In the genomic region with DNA sequence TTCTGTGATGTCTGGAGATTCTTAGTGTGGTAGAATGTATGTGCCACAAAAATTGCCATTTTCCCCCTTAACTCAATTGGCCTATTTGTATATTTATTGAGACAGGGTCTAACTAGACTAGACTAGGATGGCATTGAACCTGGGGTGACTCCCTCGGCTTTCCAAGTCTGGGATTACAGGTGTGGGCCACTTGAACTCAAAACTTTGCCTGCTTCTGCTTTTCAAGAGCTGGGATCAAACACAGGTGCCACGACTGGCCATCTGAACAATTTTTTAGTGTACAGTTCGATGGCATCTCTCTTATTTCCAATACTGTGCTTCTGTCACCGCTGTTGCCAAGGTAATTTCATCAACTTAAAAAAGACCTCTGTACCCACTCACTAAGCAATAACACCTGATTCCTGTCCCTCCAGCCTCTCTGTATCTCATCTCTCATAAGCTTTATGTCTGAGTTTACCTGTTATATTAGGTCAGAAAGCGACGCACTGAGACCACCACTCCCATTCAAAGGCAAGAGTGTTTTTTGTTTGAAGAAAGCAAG, we compare ENCODE assay signal across 9 mouse cellular contexts. TPM values are rescaled to one million over a fixed set of nuclear protein-coding genes. Genes with fewer than 3 reads are reported as not detected.
DNase-seq lines count a peak whose midpoint lies in the region; ATAC-seq and TF ChIP-seq lines count a peak whose summit lies in the region.
"Had no signal": no experiment of that assay in that cellular context is flagged by ENCODE, and none has a peak within 500 bp of the region (broad histone marks: within the 10 kb centered on the region; RNA-seq: fewer than 3 reads in every experiment).

No protein-coding gene starts in this region.

- no peaks in the 10 kb centered on the region for H3K27me3 ChIP-seq in kidney, adult 2 months (replicated peaks; ENCODE audit: control insufficient read depth, insufficient read depth, low read length)
- H3K27me3 ChIP-seq in G1E (ENCODE audit: insufficient read depth, low read length) = no peaks in the 10 kb centered on the region
- no peaks in the 10 kb centered on the region for H3K27me3 ChIP-seq in hindbrain, embryonic 10.5 days (ENCODE audit: insufficient read depth, poor library complexity, severe bottlenecking)
- no peaks in the 10 kb centered on the region for H3K27me3 ChIP-seq in liver, postnatal 0 days (ENCODE audit: insufficient read depth, low read length)

- 70% methylated on average over 6 of the region's 6 CpGs for WGBS in kidney, adult 2 months
- 93% methylated on average over 6 of the region's 6 CpGs for WGBS in hindbrain, embryonic 10.5 days
- WGBS in liver, postnatal 0 days (ENCODE audit: insufficient replicate concordance) = 77% methylated on average over 6 of the region's 6 CpGs

- H3K4me1 ChIP-seq in kidney, adult 2 months (ENCODE audit: control insufficient read depth, insufficient read depth, low read length) = no peaks in the 10 kb centered on the region; the same call in 1 of the 2 replicates
- H3K4me1 ChIP-seq in G1E (ENCODE audit: insufficient read depth, low read depth, low read length) = peaks cover 9% of the 10 kb centered on the region
- H3K4me1 ChIP-seq in hindbrain, embryonic 10.5 days (replicated peaks) = peaks cover 7% of the 10 kb centered on the region; the same call in 1 of the 2 replicates
- H3K4me1 ChIP-seq in liver, postnatal 0 days (ENCODE audit: insufficient read depth) = no peaks in the 10 kb centered on the region

- H3K9ac ChIP-seq in liver, postnatal 0 days (replicated peaks) = peak overlapping the region; percentile 98; the same call in 1 of the 2 replicates

- TF ChIP-seq CTCF in kidney, adult 2 months (conservative IDR thresholded peaks at IDR 0.05; ENCODE audit: insufficient read depth, insufficient read length, low read depth, low read length) = no peak
- TF ChIP-seq CTCF in G1E (IDR thresholded peaks at IDR 0.05; ENCODE audit: low read depth, low read length) = no peak
- no peak for TF ChIP-seq CTCF in liver, postnatal 0 days (IDR thresholded peaks at IDR 0.05; ENCODE audit: low read depth)

- no peak for DNase-seq in kidney, adult 2 months
- DNase-seq in kidney, postnatal 10 days = no peak
- DNase-seq in G1E (ENCODE audit: low spot score) = no peak
- DNase-seq in hindbrain, embryonic 10.5 days (ENCODE audit: low spot score) = no peak
- no peak for DNase-seq in liver, postnatal 0 days
- no peak for DNase-seq in adrenal gland, postnatal 25 days
- no peak for DNase-seq in MN1 (ENCODE audit: low spot score)
- DNase-seq in adrenal gland, postnatal 36 days = no peak
- DNase-seq: left cerebral cortex, postnatal 4 days had no signal

- ATAC-seq in G1E (ENCODE audit: extremely low read depth, insufficient number of reproducible peaks, low FRiP score, poor library complexity, severe bottlenecking) = no peak
- no peak for ATAC-seq in liver, postnatal 0 days

- no peak for TF ChIP-seq POLR2A in kidney, adult 2 months (IDR thresholded peaks at IDR 0.05; ENCODE audit: low read depth, low read length)

- no peaks in the 10 kb centered on the region; the same call in 1 of the 2 replicates for H3K36me3 ChIP-seq in kidney, adult 2 months (ENCODE audit: control insufficient read depth, insufficient read depth, low read length)
- peaks cover 16% of the 10 kb centered on the region for H3K36me3 ChIP-seq in G1E (replicated peaks)
- H3K36me3 ChIP-seq in hindbrain, embryonic 10.5 days = no peaks in the 10 kb centered on the region
- H3K36me3 ChIP-seq in liver, postnatal 0 days (replicated peaks; ENCODE audit: insufficient read depth, low read length) = 0 out of 2 replicates have a peak, but pooled peaks cover 7% of the 10 kb centered on the region

- H3K4me2 ChIP-seq in liver, postnatal 0 days (ENCODE audit: low read depth, low read length) = peak overlapping the region; percentile 81

- H3K9me3 ChIP-seq in G1E (replicated peaks) = no peaks in the 10 kb centered on the region; the same call in 1 of the 2 replicates
- H3K9me3 ChIP-seq in hindbrain, embryonic 10.5 days = no peaks in the 10 kb centered on the region
- no peaks in the 10 kb centered on the region for H3K9me3 ChIP-seq in liver, postnatal 0 days (ENCODE audit: low read length)

- H3K4me3 ChIP-seq in kidney, adult 2 months (ENCODE audit: insufficient read depth, low read depth, low read length) = peak overlapping the region; percentile 96
- peak overlapping the region; percentile 99 for H3K4me3 ChIP-seq in G1E (ENCODE audit: low read depth, low read length)
- H3K4me3 ChIP-seq in hindbrain, embryonic 10.5 days = peak overlapping the region; percentile 70
- peak overlapping the region; percentile 95 for H3K4me3 ChIP-seq in liver, postnatal 0 days (ENCODE audit: low read depth, low read length)

- no peak for TF ChIP-seq EP300 in liver, postnatal 0 days (IDR thresholded peaks at IDR 0.05; ENCODE audit: low read depth)

- H3K27ac ChIP-seq in kidney, adult 2 months (ENCODE audit: insufficient read depth, low read depth, low read length) = no peak overlapping the region
- no peak overlapping the region for H3K27ac ChIP-seq in hindbrain, embryonic 10.5 days
- H3K27ac ChIP-seq in liver, postnatal 0 days (ENCODE audit: low read depth) = peak overlapping the region; percentile 94

RNA-seq across cellular contexts. Expression of gene Rnf135, which starts 0.9 kb away (rescaled TPM):
- polyA plus RNA-seq in kidney, adult 2 months (2012; rRNA removed) = 7.0 and 7.6 TPM in 2 replicates
- total RNA-seq in G1E (2014; fragmentation: Nextera tagmentation) = 9.6 and 10.4 TPM in 2 replicates
- 6.8 TPM in 2 replicates for total RNA-seq in G1E (2017)
- 4.0 and 5.3 TPM in 2 replicates for polyA plus RNA-seq in G1E (2012)
- 5.0 and 5.2 TPM in 2 replicates for polyA plus RNA-seq in hindbrain, embryonic 10.5 days (2016; fragmentation: Nextera tagmentation; extraction: Ambion mirVana)
- 6.8 and 7.7 TPM in 2 replicates for polyA plus RNA-seq in liver, postnatal 0 days (2015; fragmentation: Nextera tagmentation; extraction: Ambion mirVana)
- total RNA-seq in adrenal gland, postnatal 25 days (2021) = 14.3 and 21.7 TPM in 2 replicates
- 10 to 100 TPM in 1 of 2 experiments, 1 to 10 TPM in 1; 6.9 to 13.3 TPM for total RNA-seq in adrenal gland, postnatal 36 days (2021)

RNA-seq across cellular contexts. Expression of gene Rhot1, which starts 24.2 kb away (rescaled TPM):
- polyA plus RNA-seq in kidney, adult 2 months (2012; rRNA removed) = 13.7 and 18.3 TPM in 2 replicates
- 80.3 and 87.3 TPM in 2 replicates for total RNA-seq in G1E (2014; fragmentation: Nextera tagmentation)
- total RNA-seq in G1E (2017) = 56.4 and 64.8 TPM in 2 replicates
- 5.1 and 5.3 TPM in 2 replicates for polyA plus RNA-seq in G1E (2012)
- 56.0 and 56.1 TPM in 2 replicates for polyA plus RNA-seq in hindbrain, embryonic 10.5 days (2016; fragmentation: Nextera tagmentation; extraction: Ambion mirVana)
- polyA plus RNA-seq in liver, postnatal 0 days (2015; fragmentation: Nextera tagmentation; extraction: Ambion mirVana) = 22.7 and 24.6 TPM in 2 replicates
- 85.9 and 92.5 TPM in 2 replicates for total RNA-seq in adrenal gland, postnatal 25 days (2021)
- 10 to 100 TPM; 68.9 to 86.2 TPM for total RNA-seq in adrenal gland, postnatal 36 days (2021)

RNA-seq across cellular contexts. Expression of gene Adap2, which starts 30.7 kb away (rescaled TPM):
- 25.9 and 26.8 TPM in 2 replicates for polyA plus RNA-seq in kidney, adult 2 months (2012; rRNA removed)
- total RNA-seq in G1E (2014; fragmentation: Nextera tagmentation) (not detected in 2 replicates), G1E (2017) (not detected in 2 replicates)
- not detected in 2 replicates for polyA plus RNA-seq in G1E (2012)
- polyA plus RNA-seq in hindbrain, embryonic 10.5 days (2016; fragmentation: Nextera tagmentation; extraction: Ambion mirVana) = 0.81 and 2.0 TPM in 2 replicates
- 10.8 and 12.1 TPM in 2 replicates for polyA plus RNA-seq in liver, postnatal 0 days (2015; fragmentation: Nextera tagmentation; extraction: Ambion mirVana)
- total RNA-seq in adrenal gland, postnatal 25 days (2021) = 11.9 and 16.3 TPM in 2 replicates
- total RNA-seq in adrenal gland, postnatal 36 days (2021) = 10 to 100 TPM in 1 of 2 experiments, 1 to 10 TPM in 1; 9.6 to 10.3 TPM

RNA-seq across cellular contexts. Expression of gene Tefm, which starts 42.6 kb away (rescaled TPM):
- 10.2 and 12.3 TPM in 2 replicates for polyA plus RNA-seq in kidney, adult 2 months (2012; rRNA removed)
- total RNA-seq in G1E (2014; fragmentation: Nextera tagmentation) = 15.9 and 16.3 TPM in 2 replicates
- total RNA-seq in G1E (2017) = 24.4 and 27.1 TPM in 2 replicates
- polyA plus RNA-seq in G1E (2012) = 1.0 and 1.4 TPM in 2 replicates
- polyA plus RNA-seq in hindbrain, embryonic 10.5 days (2016; fragmentation: Nextera tagmentation; extraction: Ambion mirVana) = 33.6 and 34.7 TPM in 2 replicates
- polyA plus RNA-seq in liver, postnatal 0 days (2015; fragmentation: Nextera tagmentation; extraction: Ambion mirVana) = 17.1 and 18.0 TPM in 2 replicates
- 20.5 and 26.8 TPM in 2 replicates for total RNA-seq in adrenal gland, postnatal 25 days (2021)
- total RNA-seq in adrenal gland, postnatal 36 days (2021) = 10 to 100 TPM; 11.0 to 19.0 TPM
